Mouse (Mus musculus): ENCODE results near the gene Olfr68. TPM values are rescaled to one million over a fixed set of nuclear protein-coding genes. Genes with fewer than 3 reads are reported as not detected.
"Not testable (repeated sequence)": the region's sequence is repeated elsewhere in the genome, so short reads cannot be mapped to it uniquely, and the experiment has no call there.

Olfr68 gene
- polyA plus RNA-seq, 1 experiment from 2014 or later, result not detected

DNA sequence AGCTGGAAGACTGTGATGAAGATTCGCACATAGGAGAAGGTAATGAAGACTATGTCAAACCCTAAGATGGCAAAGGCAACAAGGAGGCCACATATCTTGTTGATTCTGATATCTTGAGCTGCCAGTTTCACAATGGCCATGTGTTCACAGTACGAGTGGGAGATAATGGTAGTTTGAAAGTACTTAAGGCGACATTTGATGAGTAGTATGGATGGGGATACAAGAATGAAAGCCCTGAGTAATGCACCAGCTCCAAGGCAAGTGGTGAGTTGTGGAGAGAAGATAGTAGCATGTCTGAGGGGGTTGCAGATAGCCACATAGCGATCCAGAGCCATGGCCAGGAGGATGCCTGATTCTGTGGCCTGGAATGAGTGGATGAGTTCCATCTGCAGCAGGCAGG, 1.8 kb downstream of the Olfr68 start:
- not testable (repeated sequence) for H3K36me3 ChIP-seq (ENCODE audit: insufficient read depth, low read length); H3K4me2 ChIP-seq (replicated peaks; ENCODE audit: low read depth, low read length); H3K9me3 ChIP-seq (ENCODE audit: low read length); ATAC-seq (ENCODE audit: low FRiP score, low TSS enrichment); H3K4me3 ChIP-seq (ENCODE audit: low read length); H3K27ac ChIP-seq (ENCODE audit: low read length); H3K9ac ChIP-seq (replicated peaks; ENCODE audit: low read length); H3K4me1 ChIP-seq (ENCODE audit: insufficient read depth, low read length); H3K27me3 ChIP-seq (ENCODE audit: insufficient read depth, low read length)
- 74% methylated on average over 3 of the region's 4 CpGs for WGBS

DNA sequence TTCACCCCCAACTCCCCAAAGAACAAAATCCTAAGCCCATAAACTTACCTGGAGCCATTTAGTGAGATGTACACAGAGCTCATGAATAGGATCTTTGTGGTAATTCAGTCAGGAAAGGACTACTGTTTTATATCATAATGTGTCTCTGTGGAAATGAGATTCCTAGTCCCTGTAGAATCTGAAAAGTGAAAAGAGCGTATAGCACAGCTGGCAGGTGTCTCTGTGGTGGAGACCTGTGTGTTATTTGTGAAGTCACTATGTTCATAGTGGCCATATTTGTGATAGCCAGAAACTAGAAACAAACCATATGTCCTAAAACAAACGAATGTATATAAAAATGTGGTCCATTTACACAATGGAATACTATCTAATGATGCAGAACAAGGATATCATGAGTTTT, 8.0 kb downstream of the Olfr68 start, which contains the start of gene Olfr69:
TSS of gene Olfr69 (minus strand) at position 101 of the 400 bp plus-strand sequence.
- no peaks in the 10 kb centered on the region for H3K27me3 ChIP-seq (ENCODE audit: insufficient read depth, low read length)
- no peak within 1 kb of the TSS for H3K9ac ChIP-seq (replicated peaks; ENCODE audit: low read length)
- no peak within 1 kb of the TSS for H3K4me2 ChIP-seq (replicated peaks; ENCODE audit: low read depth, low read length)
- no peaks in the 10 kb centered on the region for H3K4me1 ChIP-seq (ENCODE audit: insufficient read depth, low read length)
- ATAC-seq (ENCODE audit: low FRiP score, low TSS enrichment), result no peak
- no peak within 1 kb of the TSS for H3K27ac ChIP-seq (ENCODE audit: low read length)
- no peaks in the 10 kb centered on the region for H3K36me3 ChIP-seq (ENCODE audit: insufficient read depth, low read length)
- no peaks in the 10 kb centered on the region for H3K9me3 ChIP-seq (ENCODE audit: low read length)
- WGBS, result 73% methylated on average over 2 of the region's 2 CpGs
- no peak within 1 kb of the TSS for H3K4me3 ChIP-seq (ENCODE audit: low read length)

DNA sequence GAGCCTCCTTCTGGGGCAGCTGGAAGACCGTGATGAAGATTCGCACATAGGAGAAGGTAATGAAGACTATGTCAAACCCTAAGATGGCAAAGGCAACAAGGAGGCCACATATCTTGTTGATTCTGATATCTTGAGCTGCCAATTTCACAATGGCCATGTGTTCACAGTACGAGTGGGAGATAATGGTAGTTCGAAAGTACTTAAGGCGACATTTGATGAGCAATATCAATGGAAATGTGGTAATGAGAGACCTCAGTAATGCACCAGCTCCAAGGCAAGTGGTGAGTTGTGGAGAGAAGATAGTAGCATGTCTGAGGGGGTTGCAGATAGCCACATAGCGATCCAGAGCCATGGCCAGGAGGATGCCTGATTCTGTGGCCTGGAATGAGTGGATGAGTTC, 11.8 kb downstream of the Olfr68 start:
- not testable (repeated sequence) for ATAC-seq (ENCODE audit: low FRiP score, low TSS enrichment); H3K9me3 ChIP-seq (ENCODE audit: low read length); H3K4me1 ChIP-seq (ENCODE audit: insufficient read depth, low read length); H3K9ac ChIP-seq (replicated peaks; ENCODE audit: low read length); H3K4me3 ChIP-seq (ENCODE audit: low read length); H3K4me2 ChIP-seq (replicated peaks; ENCODE audit: low read depth, low read length); H3K27ac ChIP-seq (ENCODE audit: low read length); H3K27me3 ChIP-seq (ENCODE audit: insufficient read depth, low read length); H3K36me3 ChIP-seq (ENCODE audit: insufficient read depth, low read length)
- WGBS, result 91% methylated on average over 6 of the region's 6 CpGs

DNA sequence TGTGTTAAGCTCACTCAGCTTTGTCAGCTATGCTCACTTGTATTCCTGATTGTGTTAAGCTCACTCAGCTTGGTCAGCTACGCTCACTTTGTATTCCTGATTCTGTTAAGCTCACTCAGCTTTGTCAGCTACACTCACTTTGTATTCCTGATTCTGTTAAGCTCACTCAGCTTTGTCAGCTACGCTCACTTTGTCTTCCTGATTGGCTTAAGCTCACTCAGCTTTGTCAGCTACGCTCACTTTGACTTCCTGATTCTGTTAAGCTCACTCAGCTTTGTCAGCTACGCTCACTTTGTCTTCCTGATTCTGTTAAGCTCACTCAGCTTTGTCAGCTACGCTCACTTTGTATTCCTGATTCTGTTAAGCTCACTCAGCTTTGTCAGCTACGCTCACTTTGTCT, 17.3 kb downstream of the Olfr68 start:
- not testable (repeated sequence) for ATAC-seq (ENCODE audit: low FRiP score, low TSS enrichment); H3K9ac ChIP-seq (replicated peaks; ENCODE audit: low read length); H3K4me1 ChIP-seq (ENCODE audit: insufficient read depth, low read length); H3K36me3 ChIP-seq (ENCODE audit: insufficient read depth, low read length); H3K9me3 ChIP-seq (ENCODE audit: low read length); H3K4me3 ChIP-seq (ENCODE audit: low read length); H3K27me3 ChIP-seq (ENCODE audit: insufficient read depth, low read length); H3K4me2 ChIP-seq (replicated peaks; ENCODE audit: low read depth, low read length); H3K27ac ChIP-seq (ENCODE audit: low read length)
- WGBS, result 84% methylated on average over 6 of the region's 6 CpGs

DNA sequence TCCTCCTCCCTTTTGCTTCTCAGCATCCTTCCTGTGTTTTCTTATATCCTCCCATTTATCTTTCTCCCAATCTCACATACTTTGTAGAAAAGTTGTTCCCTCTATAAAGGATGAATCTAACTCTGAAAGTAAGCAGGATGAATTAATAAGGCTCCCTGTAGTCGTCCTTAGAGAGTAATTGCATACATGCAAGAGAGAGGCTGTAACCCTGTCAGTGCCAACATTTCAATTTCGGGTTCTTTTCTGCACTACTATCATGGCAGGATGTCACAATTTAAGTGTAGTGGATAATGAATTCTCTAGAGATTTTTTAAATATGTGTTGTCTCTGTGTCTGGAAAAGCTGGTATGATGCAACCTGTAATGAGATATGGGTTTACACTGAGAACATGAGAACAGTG, 22.3 kb downstream of the Olfr68 start, which contains the start of gene Olfr630:
TSS of gene Olfr630 (minus strand) at position 101 of the 400 bp plus-strand sequence.
- H3K4me1 ChIP-seq (ENCODE audit: insufficient read depth, low read length), result no peaks in the 10 kb centered on the region
- no peaks in the 10 kb centered on the region for H3K36me3 ChIP-seq (ENCODE audit: insufficient read depth, low read length)
- no peak within 1 kb of the TSS for H3K27ac ChIP-seq (ENCODE audit: low read length)
- no peak within 1 kb of the TSS for H3K9ac ChIP-seq (replicated peaks; ENCODE audit: low read length)
- H3K4me3 ChIP-seq (ENCODE audit: low read length), result no peak within 1 kb of the TSS
- no peaks in the 10 kb centered on the region for H3K9me3 ChIP-seq (ENCODE audit: low read length)
- H3K4me2 ChIP-seq (replicated peaks; ENCODE audit: low read depth, low read length), result no peak within 1 kb of the TSS
- no peak for ATAC-seq (ENCODE audit: low FRiP score, low TSS enrichment)
- H3K27me3 ChIP-seq (ENCODE audit: insufficient read depth, low read length), result no peaks in the 10 kb centered on the region
- WGBS, result 49% methylated on average over 2 of the region's 2 CpGs

DNA sequence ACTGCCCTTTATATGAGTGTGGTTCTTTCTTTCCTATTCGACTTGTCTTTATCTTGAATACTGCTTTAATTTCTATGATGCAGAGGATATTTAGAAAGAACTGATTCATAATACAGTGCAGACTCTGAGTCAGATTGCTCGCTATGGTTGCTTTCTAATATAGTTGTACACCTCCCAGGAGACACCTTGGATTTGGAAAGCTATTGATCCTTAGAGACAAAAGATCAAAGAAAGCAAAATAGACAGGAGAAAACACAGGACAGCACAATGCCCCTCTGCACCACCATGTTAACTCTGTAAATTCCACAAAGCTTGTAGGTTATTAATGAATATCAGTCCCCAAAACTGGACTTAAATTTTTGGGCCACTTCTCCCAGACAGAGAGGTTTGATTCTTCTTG, 34.7 kb downstream of the Olfr68 start, which contains the start of gene Olfr629:
TSS of gene Olfr629 (minus strand) at position 101 of the 400 bp plus-strand sequence.
- H3K4me2 ChIP-seq (replicated peaks; ENCODE audit: low read depth, low read length), result no peak within 1 kb of the TSS
- 84% methylated on average over 2 of the region's 2 CpGs for WGBS

DNA sequence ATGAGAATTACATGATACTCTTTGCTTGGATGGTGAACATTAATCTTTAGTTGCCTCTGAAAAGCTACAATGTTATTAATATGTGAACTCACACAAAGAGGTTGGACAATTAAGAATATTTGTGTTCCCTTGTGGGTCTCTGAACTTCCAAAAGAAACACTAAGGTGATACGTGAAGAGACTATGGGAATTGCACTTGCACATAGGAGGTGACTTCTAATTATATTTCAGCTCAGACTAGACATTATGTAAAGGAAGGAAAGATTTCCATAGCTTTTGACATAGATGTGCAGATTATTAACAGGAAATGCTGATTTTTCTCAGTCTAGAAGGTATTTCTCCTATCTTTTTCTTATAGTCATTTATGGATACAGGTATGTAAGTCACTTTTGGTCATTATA, 49.4 kb downstream of the Olfr68 start, which contains the start of gene Olfr628:
TSS of gene Olfr628 (plus strand) at position 301 of the 400 bp plus-strand sequence.
- Histone ChIP-seq H3K9me3 (ENCODE audit: low read length) (no peaks in the 10 kb centered on the region), H3K27ac (ENCODE audit: low read length) (no peak within 1 kb of the TSS), H3K4me1 (ENCODE audit: insufficient read depth, low read length) (no peaks in the 10 kb centered on the region), H3K4me3 (ENCODE audit: low read length) (no peak within 1 kb of the TSS), H3K4me2 (replicated peaks; ENCODE audit: low read depth, low read length) (no peak within 1 kb of the TSS), H3K36me3 (ENCODE audit: insufficient read depth, low read length) (no peaks in the 10 kb centered on the region), H3K9ac (replicated peaks; ENCODE audit: low read length) (no peak within 1 kb of the TSS), H3K27me3 (ENCODE audit: insufficient read depth, low read length) (no peaks in the 10 kb centered on the region)
- WGBS, result 91% methylated on average over 1 of the region's 1 CpGs
- ATAC-seq (ENCODE audit: low FRiP score, low TSS enrichment), result no peak

More for the DNA sequence above, 34.7 kb downstream of the Olfr68 start, which contains the start of gene Olfr629:
- Histone ChIP-seq H3K27me3 (ENCODE audit: insufficient read depth, low read length) (no peaks in the 10 kb centered on the region), H3K36me3 (ENCODE audit: insufficient read depth, low read length) (no peaks in the 10 kb centered on the region), H3K4me3 (ENCODE audit: low read length) (no peak within 1 kb of the TSS), H3K9me3 (ENCODE audit: low read length) (no peaks in the 10 kb centered on the region), H3K9ac (replicated peaks; ENCODE audit: low read length) (no peak within 1 kb of the TSS), H3K27ac (ENCODE audit: low read length) (no peak within 1 kb of the TSS), H3K4me1 (ENCODE audit: insufficient read depth, low read length) (no peaks in the 10 kb centered on the region)
- ATAC-seq (ENCODE audit: low FRiP score, low TSS enrichment), result no peak

Other genes starting within 250 kb of the Olfr68 start
- not detected in 2 replicates for gene Olfr612, start 237.0 kb downstream of the Olfr68 start, polyA plus RNA-seq (2015; fragmentation: Nextera tagmentation; extraction: Ambion mirVana)
- gene Olfr613, start 231.6 kb downstream of the Olfr68 start, polyA plus RNA-seq (2015; fragmentation: Nextera tagmentation; extraction: Ambion mirVana), result not detected in 2 replicates
- gene Olfr615, start 223.6 kb downstream of the Olfr68 start, polyA plus RNA-seq (2015; fragmentation: Nextera tagmentation; extraction: Ambion mirVana), result not detected in 2 replicates
- gene Olfr616, start 210.6 kb downstream of the Olfr68 start, polyA plus RNA-seq (2015; fragmentation: Nextera tagmentation; extraction: Ambion mirVana), result not detected in 2 replicates
- not detected in 2 replicates for gene Olfr617, start 206.6 kb downstream of the Olfr68 start, polyA plus RNA-seq (2015; fragmentation: Nextera tagmentation; extraction: Ambion mirVana)
- gene Olfr618, start 189.6 kb downstream of the Olfr68 start, polyA plus RNA-seq (2015; fragmentation: Nextera tagmentation; extraction: Ambion mirVana), result not detected in 2 replicates
- gene Olfr619, start 179.1 kb downstream of the Olfr68 start, polyA plus RNA-seq (2015; fragmentation: Nextera tagmentation; extraction: Ambion mirVana), result not detected in 2 replicates
- not detected in 2 replicates for gene Olfr620, start 167.2 kb downstream of the Olfr68 start, polyA plus RNA-seq (2015; fragmentation: Nextera tagmentation; extraction: Ambion mirVana)
- gene Olfr622, start 137.0 kb downstream of the Olfr68 start, polyA plus RNA-seq (2015; fragmentation: Nextera tagmentation; extraction: Ambion mirVana), result not detected in 2 replicates
- not detected in 2 replicates for gene Olfr623, start 116.0 kb downstream of the Olfr68 start, polyA plus RNA-seq (2015; fragmentation: Nextera tagmentation; extraction: Ambion mirVana)
- 0.02 and 0.04 TPM in 2 replicates for gene Olfr624, start 108.5 kb downstream of the Olfr68 start, polyA plus RNA-seq (2015; fragmentation: Nextera tagmentation; extraction: Ambion mirVana)
- gene Olfr625-ps1, start 97.0 kb downstream of the Olfr68 start, polyA plus RNA-seq (2015; fragmentation: Nextera tagmentation; extraction: Ambion mirVana), result not detected in 2 replicates
- gene Olfr243, start 65.0 kb downstream of the Olfr68 start, polyA plus RNA-seq (2015; fragmentation: Nextera tagmentation; extraction: Ambion mirVana), result not detected in 2 replicates
- not detected in 2 replicates for gene Olfr628, start 49.3 kb downstream of the Olfr68 start, polyA plus RNA-seq (2015; fragmentation: Nextera tagmentation; extraction: Ambion mirVana)
- gene Olfr629, start 34.8 kb downstream of the Olfr68 start, polyA plus RNA-seq (2015; fragmentation: Nextera tagmentation; extraction: Ambion mirVana), result not detected in 2 replicates
- not detected in 2 replicates for gene Olfr630, start 22.4 kb downstream of the Olfr68 start, polyA plus RNA-seq (2015; fragmentation: Nextera tagmentation; extraction: Ambion mirVana)
- gene Olfr69, start 8.1 kb downstream of the Olfr68 start, polyA plus RNA-seq (2015; fragmentation: Nextera tagmentation; extraction: Ambion mirVana), result not detected in 2 replicates
- gene Olfr67, start 12.1 kb upstream of the Olfr68 start, polyA plus RNA-seq (2015; fragmentation: Nextera tagmentation; extraction: Ambion mirVana), result not detected in 2 replicates
- gene Hbb-bt, start 34.3 kb upstream of the Olfr68 start, polyA plus RNA-seq (2015; fragmentation: Nextera tagmentation; extraction: Ambion mirVana), result 2,178 and 2,179 TPM in 2 replicates
- gene Hbb-bs, start 48.4 kb upstream of the Olfr68 start, polyA plus RNA-seq (2015; fragmentation: Nextera tagmentation; extraction: Ambion mirVana), result 7,235 and 7,674 TPM in 2 replicates
- not detected in 2 replicates for gene Hbb-bh2, start 60.8 kb upstream of the Olfr68 start, polyA plus RNA-seq (2015; fragmentation: Nextera tagmentation; extraction: Ambion mirVana)
- 0.92 and 1.9 TPM in 2 replicates for gene Hbb-bh1, start 63.5 kb upstream of the Olfr68 start, polyA plus RNA-seq (2015; fragmentation: Nextera tagmentation; extraction: Ambion mirVana)
- gene Hbb-y, start 73.5 kb upstream of the Olfr68 start, polyA plus RNA-seq (2015; fragmentation: Nextera tagmentation; extraction: Ambion mirVana), result 50.5 and 57.1 TPM in 2 replicates
- not detected in 2 replicates for gene Olfr66, start 106.6 kb upstream of the Olfr68 start, polyA plus RNA-seq (2015; fragmentation: Nextera tagmentation; extraction: Ambion mirVana)
- gene Olfr64, start 114.8 kb upstream of the Olfr68 start, polyA plus RNA-seq (2015; fragmentation: Nextera tagmentation; extraction: Ambion mirVana), result not detected in 2 replicates
- not detected in 2 replicates for gene Olfr65, start 123.8 kb upstream of the Olfr68 start, polyA plus RNA-seq (2015; fragmentation: Nextera tagmentation; extraction: Ambion mirVana)
- not detected in 2 replicates for gene Olfr631, start 149.1 kb upstream of the Olfr68 start, polyA plus RNA-seq (2015; fragmentation: Nextera tagmentation; extraction: Ambion mirVana)
- gene Olfr632, start 154.6 kb upstream of the Olfr68 start, polyA plus RNA-seq (2015; fragmentation: Nextera tagmentation; extraction: Ambion mirVana), result not detected in 2 replicates
- not detected in 2 replicates for gene Olfr633, start 164.7 kb upstream of the Olfr68 start, polyA plus RNA-seq (2015; fragmentation: Nextera tagmentation; extraction: Ambion mirVana)
- 0.01 TPM in 2 replicates for gene Olfr635, start 191.5 kb upstream of the Olfr68 start, polyA plus RNA-seq (2015; fragmentation: Nextera tagmentation; extraction: Ambion mirVana)
- gene Olfr638, start 219.0 kb upstream of the Olfr68 start, polyA plus RNA-seq (2015; fragmentation: Nextera tagmentation; extraction: Ambion mirVana), result not detected in 2 replicates
- gene Olfr639, start 237.6 kb upstream of the Olfr68 start, polyA plus RNA-seq (2015; fragmentation: Nextera tagmentation; extraction: Ambion mirVana), result not detected in 2 replicates
- not detected in 2 replicates for gene Olfr640, start 245.9 kb upstream of the Olfr68 start, polyA plus RNA-seq (2015; fragmentation: Nextera tagmentation; extraction: Ambion mirVana)

Data from kidney, embryonic 16.5 days (tissue).